Mouse (Mus musculus) heart, embryonic 10.5 days (tissue): ENCODE results near the gene Cyp2e1. TPM values are rescaled to one million over a fixed set of nuclear protein-coding genes. Genes with fewer than 3 reads are reported as not detected.
"Not testable (repeated sequence)": the region's sequence is repeated elsewhere in the genome, so short reads cannot be mapped to it uniquely, and the experiment has no call there.

Experiments used
- DNase-seq: peaks from one replicate; pipeline ENCODE4 v3.0.0-alpha.2; 2017; ENCODE audit warnings: low spot score
- H3K27ac ChIP-seq: fragments of 300-500 bp; sonication (generic); 2 replicates; pipeline ENCODE4 v1.5.1; 2016; ENCODE audit warnings: mild to moderate bottlenecking
- H3K27me3 ChIP-seq: fragments of 300-500 bp; sonication (generic); 2 replicates; pipeline ENCODE4 v1.6.1; 2016; ENCODE audit warnings: mild to moderate bottlenecking; ENCODE audit not compliant: poor library complexity, insufficient read depth, severe bottlenecking
- H3K36me3 ChIP-seq: fragments of 300-500 bp; sonication (generic); 2 replicates; pipeline ENCODE4 v1.6.1; 2016; ENCODE audit warnings: mild to moderate bottlenecking, moderate library complexity
- H3K4me1 ChIP-seq: fragments of 300-500 bp; sonication (generic); 2 replicates; pipeline ENCODE4 v1.6.1; 2016; ENCODE audit warnings: mild to moderate bottlenecking
- H3K4me3 ChIP-seq: fragments of 300-500 bp; sonication (generic); 2 replicates; pipeline ENCODE4 v1.5.1; 2016; ENCODE audit warnings: mild to moderate bottlenecking, moderate library complexity
- H3K9me3 ChIP-seq: fragments of 300-500 bp; sonication (generic); 2 replicates; pipeline ENCODE4 v1.6.1; 2016; ENCODE audit warnings: mild to moderate bottlenecking, moderate library complexity
- WGBS: fragments of 180-500 bp; shearing (Covaris S2); methylation state at CpG from one replicate; pipeline ENCODE4 v1.1.7; 2016; 5-methylcytosine and 5-hydroxymethylcytosine counted together
- polyA plus RNA-seq: library from polyadenylated mRNA; unstranded; fragments of >200 nt; fragmentation: Nextera tagmentation; extraction: Ambion mirVana; gene quantifications from 2 replicates; pipeline ENCODE4 v1.2.1, GENCODE M21; 2016

Gene Cyp2e1
- not detected in 2 replicates for polyA plus RNA-seq

GRCm38 (mm10) chr7:140763447-140764020 is at the start of gene Cyp2e1:
Gene Cyp2e1 (plus strand): TSS chr7:140763739.
- Histone ChIP-seq H3K4me3 (no peak within 1 kb of the TSS), H3K36me3 (no peaks in the 10 kb centered on the region), H3K27me3 (no peaks in the 10 kb centered on the region), H3K4me1 (no peaks in the 10 kb centered on the region), H3K27ac (no peak within 1 kb of the TSS), H3K9me3 (no peaks in the 10 kb centered on the region)
- WGBS = 84% methylated on average over 7 of the region's 7 CpGs
- DNase-seq = no peak

- H3K4me3 ChIP-seq = no peak overlapping the region
- no peak for DNase-seq
- H3K27me3 ChIP-seq = no peaks in the 10 kb centered on the region
- H3K9me3 ChIP-seq = no peaks in the 10 kb centered on the region
- H3K27ac ChIP-seq = no peak overlapping the region
- H3K36me3 ChIP-seq = no peaks in the 10 kb centered on the region
- WGBS = 74% methylated on average over 7 of the region's 7 CpGs
- H3K4me1 ChIP-seq = no peaks in the 10 kb centered on the region
These were observed 46.1 kb upstream of the Cyp2e1 start for GRCm38 (mm10) chr7:140717155-140718055.

- Histone ChIP-seq H3K27ac (no peak overlapping the region), H3K9me3 (no peaks in the 10 kb centered on the region), H3K27me3 (no peaks in the 10 kb centered on the region), H3K4me3 (no peak overlapping the region), H3K4me1 (no peaks in the 10 kb centered on the region), H3K36me3 (no peaks in the 10 kb centered on the region)
- DNase-seq = no peak
- WGBS = 65% methylated on average over 6 of the region's 6 CpGs
These were observed 42.4 kb upstream of the Cyp2e1 start for GRCm38 (mm10) chr7:140721095-140721494.

- H3K4me3 ChIP-seq = no peak overlapping the region
These were observed 38.0 kb upstream of the Cyp2e1 start for GRCm38 (mm10) chr7:140725558-140725957.

GRCm38 (mm10) chr7:140733162-140733561 is 30.4 kb upstream of the Cyp2e1 start:
- H3K36me3 ChIP-seq = no peaks in the 10 kb centered on the region
- H3K27me3 ChIP-seq = no peaks in the 10 kb centered on the region
- no peak overlapping the region for H3K27ac ChIP-seq
- no peak for DNase-seq
- no peak overlapping the region for H3K4me3 ChIP-seq
- no peaks in the 10 kb centered on the region for H3K9me3 ChIP-seq
- 69% methylated on average over 2 of the region's 2 CpGs for WGBS
- H3K4me1 ChIP-seq = no peaks in the 10 kb centered on the region

More at GRCm38 (mm10) chr7:140725558-140725957, 38.0 kb upstream of the Cyp2e1 start:
- H3K27me3 ChIP-seq = no peaks in the 10 kb centered on the region
- H3K27ac ChIP-seq = no peak overlapping the region
- no peak for DNase-seq
- H3K9me3 ChIP-seq = no peaks in the 10 kb centered on the region
- H3K4me1 ChIP-seq = no peaks in the 10 kb centered on the region
- H3K36me3 ChIP-seq = no peaks in the 10 kb centered on the region

GRCm38 (mm10) chr7:140747402-140747801 is 16.1 kb upstream of the Cyp2e1 start:
- H3K27me3 ChIP-seq = no peaks in the 10 kb centered on the region
- no peaks in the 10 kb centered on the region for H3K4me1 ChIP-seq
- DNase-seq = no peak
- no peaks in the 10 kb centered on the region for H3K36me3 ChIP-seq
- H3K4me3 ChIP-seq = no peak overlapping the region
- no peak overlapping the region for H3K27ac ChIP-seq
- WGBS = 79% methylated on average over 3 of the region's 3 CpGs
- no peaks in the 10 kb centered on the region for H3K9me3 ChIP-seq

GRCm38 (mm10) chr7:140748116-140748826 is 15.3 kb upstream of the Cyp2e1 start:
- Histone ChIP-seq H3K4me1 (no peaks in the 10 kb centered on the region), H3K36me3 (no peaks in the 10 kb centered on the region), H3K27me3 (no peaks in the 10 kb centered on the region), H3K4me3 (no peak overlapping the region), H3K9me3 (no peaks in the 10 kb centered on the region), H3K27ac (no peak overlapping the region)
- DNase-seq = no peak
- WGBS = 70% methylated on average over 6 of the region's 6 CpGs

- no peak overlapping the region for H3K4me3 ChIP-seq
- H3K9me3 ChIP-seq = no peaks in the 10 kb centered on the region
- no peak for DNase-seq
- H3K36me3 ChIP-seq = no peaks in the 10 kb centered on the region
- no peaks in the 10 kb centered on the region for H3K27me3 ChIP-seq
- H3K27ac ChIP-seq = no peak overlapping the region
- 77% methylated on average over 3 of the region's 3 CpGs for WGBS
- no peaks in the 10 kb centered on the region for H3K4me1 ChIP-seq
These were observed 14.7 kb upstream of the Cyp2e1 start for GRCm38 (mm10) chr7:140748827-140749160.

GRCm38 (mm10) chr7:140754556-140754955 is 9.0 kb upstream of the Cyp2e1 start:
- no peaks in the 10 kb centered on the region for H3K9me3 ChIP-seq
- no peaks in the 10 kb centered on the region for H3K27me3 ChIP-seq
- no peak overlapping the region for H3K27ac ChIP-seq
- no peaks in the 10 kb centered on the region for H3K36me3 ChIP-seq
- no peak for DNase-seq
- no peak overlapping the region for H3K4me3 ChIP-seq
- H3K4me1 ChIP-seq = no peaks in the 10 kb centered on the region

GRCm38 (mm10) chr7:140756151-140756854 is 7.2 kb upstream of the Cyp2e1 start:
- Histone ChIP-seq H3K27me3 (no peaks in the 10 kb centered on the region), H3K36me3 (no peaks in the 10 kb centered on the region), H3K9me3 (no peaks in the 10 kb centered on the region), H3K4me3 (no peak overlapping the region), H3K27ac (no peak overlapping the region), H3K4me1 (no peaks in the 10 kb centered on the region)
- 67% methylated on average over 4 of the region's 4 CpGs for WGBS
- no peak for DNase-seq

- no peaks in the 10 kb centered on the region for H3K4me1 ChIP-seq
- DNase-seq = no peak
- H3K27ac ChIP-seq = no peak overlapping the region
- H3K36me3 ChIP-seq = no peaks in the 10 kb centered on the region
- no peak overlapping the region for H3K4me3 ChIP-seq
- no peaks in the 10 kb centered on the region for H3K9me3 ChIP-seq
- H3K27me3 ChIP-seq = no peaks in the 10 kb centered on the region
These were observed 2.9 kb upstream of the Cyp2e1 start for GRCm38 (mm10) chr7:140760647-140761046.

- not testable (repeated sequence) for DNase-seq, H3K27ac ChIP-seq, H3K4me1 ChIP-seq, H3K9me3 ChIP-seq, H3K36me3 ChIP-seq, H3K4me3 ChIP-seq, H3K27me3 ChIP-seq
- WGBS = 49% methylated on average over 1 of the region's 1 CpGs
These were observed 1.9 kb downstream of the Cyp2e1 start for GRCm38 (mm10) chr7:140765391-140765790.
